Mouse (Mus musculus): ENCODE data around the gene Ripor3.

The Ripor3 gene

GRCm38 (mm10) chr2:168026467-168026866 lies 16.0 kb upstream of the Ripor3 start:
- DNase-seq, result no peak

GRCm38 (mm10) chr2:168025882-168026281 lies 15.5 kb upstream of the Ripor3 start:
- DNase-seq, result no peak

GRCm38 (mm10) chr2:168025174-168025573 lies 14.8 kb upstream of the Ripor3 start:
- no peak for DNase-seq

GRCm38 (mm10) chr2:168023763-168024402 lies 13.5 kb upstream of the Ripor3 start:
- no peak for DNase-seq

GRCm38 (mm10) chr2:168019201-168019715 lies 8.8 kb upstream of the Ripor3 start:
- DNase-seq, result peak; percentile 16

GRCm38 (mm10) chr2:168016951-168017391 lies 6.6 kb upstream of the Ripor3 start:
- DNase-seq, result peak; percentile 36

GRCm38 (mm10) chr2:168010893-168011292 lies 475 bp upstream of the Ripor3 start:
- DNase-seq, result no peak

GRCm38 (mm10) chr2:168008132-168008531 lies 2.3 kb downstream of the Ripor3 start:
- no peak for DNase-seq

- DNase-seq, result no peak
These were observed 3.9 kb downstream of the Ripor3 start for GRCm38 (mm10) chr2:168006489-168006888.

- DNase-seq, result no peak
These were observed 4.8 kb downstream of the Ripor3 start for GRCm38 (mm10) chr2:168005616-168006015.

- no peak for DNase-seq
These were observed 5.4 kb downstream of the Ripor3 start for GRCm38 (mm10) chr2:168005005-168005404.

GRCm38 (mm10) chr2:168004369-168004768 lies 6.0 kb downstream of the Ripor3 start:
- no peak for DNase-seq

- no peak for DNase-seq
These were observed 7.0 kb downstream of the Ripor3 start for GRCm38 (mm10) chr2:168003431-168003830.

GRCm38 (mm10) chr2:168002884-168003283 lies 7.5 kb downstream of the Ripor3 start:
- DNase-seq, result no peak

GRCm38 (mm10) chr2:168002188-168002587 lies 8.2 kb downstream of the Ripor3 start:
- no peak for DNase-seq

- DNase-seq, result no peak
These were observed 11.2 kb downstream of the Ripor3 start for GRCm38 (mm10) chr2:167999145-167999743.

GRCm38 (mm10) chr2:167997562-167997961 lies 12.9 kb downstream of the Ripor3 start:
- DNase-seq, result no peak

- no peak for DNase-seq
These were observed 13.7 kb downstream of the Ripor3 start for GRCm38 (mm10) chr2:167996672-167997215.

- no peak for DNase-seq
These were observed 14.4 kb downstream of the Ripor3 start for GRCm38 (mm10) chr2:167995870-167996635.

- DNase-seq, result no peak
These were observed 17.2 kb downstream of the Ripor3 start for GRCm38 (mm10) chr2:167993260-167993659.

GRCm38 (mm10) chr2:167989310-167989709 lies 21.1 kb downstream of the Ripor3 start:
- no peak for DNase-seq

GRCm38 (mm10) chr2:167987640-167988039 lies 22.8 kb downstream of the Ripor3 start:
- no peak for DNase-seq

- no peak for DNase-seq
These were observed 23.7 kb downstream of the Ripor3 start for GRCm38 (mm10) chr2:167986762-167987161.
